Mouse (Mus musculus) gastrocnemius, postnatal 36 days (tissue): ENCODE results near the gene Rnf152. TPM values are rescaled to one million over a fixed set of nuclear protein-coding genes. Genes with fewer than 3 reads are reported as not detected.

ENCODE experiments used
- DNase-seq, 2 experiments: peaks; one replicate each; pipeline ENCODE4 v3.0.0; 2022
- intact Hi-C: fragments of 180-260 bp; cut with DNase I; formaldehyde crosslinking; loops from one replicate; pipeline ENCODE4 v1.15.1; 2025
- total RNA-seq, 2 experiments: library from RNA; stranded (reverse); gene quantifications; 2 replicates each; pipeline ENCODE4 v1.2.3; 2021

The Rnf152 gene
- total RNA-seq, 2 experiments from 2014 or later, result 0.41 to 0.49 TPM

DNA sequence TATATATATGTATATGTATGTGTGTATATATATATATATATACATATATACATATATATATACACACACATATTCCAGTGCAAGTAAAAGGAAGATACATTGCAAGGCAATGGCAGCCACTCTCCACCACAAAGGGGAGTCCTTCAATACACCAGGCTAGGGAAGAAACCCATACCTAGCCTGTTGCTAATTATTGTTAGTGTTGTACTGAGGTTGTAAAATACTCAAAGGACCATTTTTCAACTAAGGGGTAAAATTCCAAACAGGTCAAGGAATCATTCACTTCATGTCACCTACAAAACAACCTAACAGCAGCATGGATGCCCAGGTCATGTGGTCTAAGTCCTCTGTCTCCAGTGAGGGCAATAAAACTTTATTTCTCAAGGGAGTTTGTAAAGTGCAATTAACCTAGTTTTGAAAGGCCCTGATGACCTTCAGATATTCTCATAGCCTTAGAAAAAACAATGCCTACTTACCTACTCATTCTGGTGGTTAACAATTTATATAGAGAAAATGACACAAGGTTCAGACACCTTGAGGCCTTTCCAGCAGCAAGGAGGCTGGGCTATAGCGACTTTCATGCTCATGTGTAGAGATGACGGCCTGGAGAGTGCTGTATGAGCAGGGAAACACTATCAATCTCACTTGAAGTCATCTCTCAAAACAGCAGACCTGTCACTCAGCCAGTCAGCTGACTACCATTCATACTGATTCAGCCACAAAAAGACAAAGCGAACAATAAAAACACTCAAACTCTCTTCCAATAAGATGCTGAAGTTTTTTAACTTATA is 42.3 kb downstream of the Rnf152 start:
- intact Hi-C loops, result no loop called here
- DNase-seq, result no peak

GRCm38 (mm10) chr1:105312601-105312901 is 44.0 kb downstream of the Rnf152 start:
- no peak for DNase-seq
- intact Hi-C loops, result no loop called here

DNA sequence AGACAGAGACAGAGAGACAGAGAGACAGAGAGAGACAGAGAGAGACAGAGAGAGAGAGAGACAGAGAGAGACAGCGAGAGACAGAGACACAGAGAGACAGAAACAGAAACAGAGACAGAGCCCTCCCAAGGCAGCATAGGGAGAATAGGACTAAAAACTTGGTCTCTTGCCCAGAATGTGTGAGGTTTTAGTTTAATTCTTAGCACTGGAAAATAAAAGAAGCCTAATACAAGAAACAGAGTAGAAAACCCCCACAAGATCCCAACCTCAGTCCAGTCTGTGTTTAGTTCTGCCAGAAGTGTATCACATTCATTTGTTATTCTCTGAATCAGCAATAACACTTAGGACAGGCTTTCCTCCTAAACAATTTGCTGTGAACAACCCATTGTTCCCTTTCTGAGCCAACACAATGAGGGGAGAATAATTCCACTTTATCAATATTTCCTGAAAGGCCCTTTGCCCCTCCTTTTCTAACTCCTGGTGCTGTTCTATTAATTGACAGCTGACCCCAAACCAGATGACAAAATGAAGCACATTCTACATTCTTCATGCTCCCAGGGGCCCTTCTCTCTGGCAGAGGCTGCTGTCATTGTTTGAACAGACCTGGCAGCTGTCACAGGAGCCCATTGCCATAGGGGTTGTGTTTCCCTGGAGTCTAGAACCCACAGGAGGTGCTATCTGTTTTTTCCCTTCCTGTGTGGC is 44.5 kb downstream of the Rnf152 start:
- DNase-seq, result peak in 1 of 2 experiments; percentile 18
- intact Hi-C loops, result no loop called here

GRCm38 (mm10) chr1:105302164-105302563 is 54.3 kb downstream of the Rnf152 start:
- DNase-seq, result no peak
- intact Hi-C loops, result no loop called here

DNA sequence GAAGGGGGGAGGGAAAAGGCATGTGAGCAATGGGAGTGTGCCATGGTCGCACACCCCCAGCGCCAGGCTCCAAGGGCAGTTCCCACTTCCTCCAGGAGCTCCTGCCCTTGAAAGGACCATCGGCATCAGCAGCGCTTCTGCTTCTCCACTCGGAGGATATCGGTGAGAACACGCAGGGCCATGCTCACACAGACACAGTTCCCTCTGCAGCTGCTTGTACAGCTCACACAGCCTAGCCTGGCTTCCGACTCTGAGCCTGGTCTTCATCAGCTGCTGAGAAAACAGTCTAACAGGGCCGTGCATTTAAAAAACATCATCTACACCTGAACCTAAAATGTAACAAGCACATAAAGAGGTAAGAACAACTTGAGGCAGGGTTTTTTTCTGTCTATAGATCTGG is 54.7 kb downstream of the Rnf152 start:
- DNase-seq, result no peak
- intact Hi-C loops, result no loop called here

- intact Hi-C loops, result no loop called here
- DNase-seq, result no peak
These were observed 64.7 kb downstream of the Rnf152 start for GRCm38 (mm10) chr1:105291859-105292258.

DNA sequence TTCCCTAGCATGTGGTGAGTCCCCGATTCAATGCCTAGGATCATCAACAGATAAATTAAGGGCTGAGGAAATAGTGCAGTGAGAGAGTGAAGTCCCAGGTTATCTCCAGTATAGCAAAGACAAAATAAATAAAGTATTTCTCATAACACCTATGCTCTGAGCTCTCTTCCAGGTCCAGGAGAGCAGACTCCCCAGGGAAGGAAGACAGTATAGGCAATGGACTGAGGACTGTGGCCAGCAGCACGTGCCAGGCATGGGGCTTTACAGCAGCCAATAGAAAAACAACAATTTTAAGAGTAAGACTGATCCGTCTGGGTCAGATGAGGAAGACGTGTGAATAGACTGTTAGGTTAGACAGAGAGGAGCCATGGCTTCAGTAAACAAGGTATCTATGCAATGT is 69.0 kb downstream of the Rnf152 start:
- intact Hi-C loops, result no loop called here
- DNase-seq, result no peak

DNA sequence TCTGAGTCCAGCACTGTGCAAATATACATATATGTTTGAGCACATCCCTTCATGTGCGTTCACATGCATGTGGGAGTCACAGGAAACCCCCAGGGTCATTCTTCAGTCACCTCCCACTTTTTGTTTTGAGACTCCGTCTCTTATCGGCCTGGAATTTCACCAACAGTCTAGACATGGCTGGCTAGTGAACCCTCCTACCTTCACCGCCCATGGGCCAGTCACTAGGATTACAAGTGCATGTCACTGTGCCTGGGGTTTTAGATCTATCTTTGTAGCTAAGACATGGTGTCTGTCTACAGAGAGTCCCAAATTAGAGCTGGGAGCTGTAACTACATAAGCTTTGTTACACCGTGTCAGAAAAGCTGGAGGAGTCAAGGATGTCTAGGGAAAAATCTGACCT is 69.6 kb downstream of the Rnf152 start:
- intact Hi-C loops, result no loop called here
- no peak for DNase-seq

DNA sequence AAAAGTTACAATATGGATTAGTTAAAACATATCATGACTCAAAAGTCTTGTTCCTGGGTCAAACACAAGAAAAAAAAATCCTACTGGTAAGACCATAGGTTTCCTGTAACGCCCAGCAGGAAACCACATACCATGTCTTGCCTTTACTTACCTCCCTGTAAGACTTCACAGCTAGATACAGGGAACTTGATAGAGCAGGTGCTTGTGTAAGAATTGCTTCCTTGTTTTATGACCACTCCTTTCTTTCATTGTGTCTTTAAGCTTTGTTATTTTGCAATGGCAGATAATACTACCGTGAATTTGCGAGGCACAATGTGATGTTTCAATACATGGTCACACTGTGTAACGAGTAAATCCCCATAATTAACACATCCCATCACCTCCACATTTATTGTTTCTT is 71.5 kb downstream of the Rnf152 start:
- DNase-seq, result no peak
- intact Hi-C loops, result no loop called here

DNA sequence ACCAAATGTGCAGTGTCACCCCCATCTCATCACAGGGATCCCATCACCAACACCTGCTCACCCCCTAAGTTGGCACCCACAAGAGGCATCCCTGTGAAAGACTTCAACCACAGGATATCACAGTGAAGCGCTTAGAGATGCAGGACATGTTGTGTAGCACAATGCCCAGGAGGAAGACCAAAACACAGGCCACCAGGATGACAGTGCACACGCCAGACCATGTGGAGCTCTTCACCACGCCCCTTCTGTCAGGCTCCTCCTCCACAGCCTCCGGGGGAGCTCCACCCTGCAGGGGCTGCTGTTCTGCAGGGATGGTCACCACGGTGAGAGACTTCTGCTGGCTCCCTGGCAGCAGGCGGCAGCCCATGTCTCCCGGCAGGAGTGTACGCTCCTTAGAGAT is 72.4 kb downstream of the Rnf152 start:
- DNase-seq, result no peak
- intact Hi-C loops, result no loop called here

GRCm38 (mm10) chr1:105281277-105281676 is 75.2 kb downstream of the Rnf152 start:
- intact Hi-C loops, result no loop called here

DNA sequence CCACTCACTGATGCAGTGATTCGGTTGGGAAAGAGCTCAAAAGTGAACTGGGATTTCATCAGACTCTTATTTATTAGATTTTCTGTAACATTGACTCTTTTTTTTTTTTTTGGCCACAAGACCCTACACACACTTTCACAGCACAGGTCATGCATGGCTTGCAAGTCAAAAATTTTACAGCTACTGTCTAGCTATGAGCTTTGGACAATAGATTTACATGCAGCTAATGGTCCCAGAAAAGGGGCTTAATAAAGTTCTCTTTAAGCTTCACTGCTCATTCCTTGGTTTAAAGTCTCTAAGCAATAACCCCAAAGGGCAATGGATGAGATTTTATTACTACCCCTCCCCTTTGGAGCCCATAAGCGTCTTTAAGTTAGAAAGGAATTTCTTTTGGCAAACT is 76.3 kb downstream of the Rnf152 start:
- intact Hi-C loops, result no loop called here
- DNase-seq, result no peak

More at GRCm38 (mm10) chr1:105281277-105281676, 75.2 kb downstream of the Rnf152 start:
- DNase-seq, result no peak

DNA sequence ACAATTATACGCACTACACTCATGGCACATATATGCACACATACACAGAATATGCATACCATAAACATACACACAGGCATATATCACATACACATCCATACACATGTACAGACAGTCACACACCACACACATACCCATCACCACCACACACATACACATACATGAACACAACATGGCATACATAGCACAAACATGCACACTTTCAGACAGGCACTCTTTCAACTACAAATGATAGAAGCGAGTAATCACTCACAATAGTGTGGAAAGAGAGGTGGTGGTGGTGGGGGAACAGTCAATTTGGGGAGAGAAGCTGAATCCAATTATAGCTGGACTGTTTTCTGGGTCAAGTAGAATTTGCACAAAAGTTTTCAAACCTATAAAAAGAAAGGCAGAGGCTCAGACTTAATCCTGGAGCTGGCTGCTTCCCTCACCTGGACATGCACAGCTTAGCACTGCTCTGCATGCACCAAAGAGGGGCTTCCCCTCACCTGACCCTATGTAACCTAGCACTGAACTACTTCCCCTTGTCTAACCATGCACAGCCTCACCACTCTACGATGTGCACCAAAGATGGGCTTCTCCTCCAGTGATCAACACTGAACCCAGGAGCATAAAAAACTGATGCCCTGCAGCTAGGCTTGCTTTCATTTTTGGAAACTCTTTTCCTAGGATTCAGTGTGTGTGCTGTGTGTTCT is 81.9 kb downstream of the Rnf152 start:
- no peak for DNase-seq
- intact Hi-C loops, result no loop called here

GRCm38 (mm10) chr1:105271104-105271503 is 85.4 kb downstream of the Rnf152 start:
- intact Hi-C loops, result no loop called here

GRCm38 (mm10) chr1:105263283-105264033 is 93.1 kb downstream of the Rnf152 start:
- intact Hi-C loops, result no loop called here
- no peak for DNase-seq

More at GRCm38 (mm10) chr1:105271104-105271503, 85.4 kb downstream of the Rnf152 start:
- no peak for DNase-seq

DNA sequence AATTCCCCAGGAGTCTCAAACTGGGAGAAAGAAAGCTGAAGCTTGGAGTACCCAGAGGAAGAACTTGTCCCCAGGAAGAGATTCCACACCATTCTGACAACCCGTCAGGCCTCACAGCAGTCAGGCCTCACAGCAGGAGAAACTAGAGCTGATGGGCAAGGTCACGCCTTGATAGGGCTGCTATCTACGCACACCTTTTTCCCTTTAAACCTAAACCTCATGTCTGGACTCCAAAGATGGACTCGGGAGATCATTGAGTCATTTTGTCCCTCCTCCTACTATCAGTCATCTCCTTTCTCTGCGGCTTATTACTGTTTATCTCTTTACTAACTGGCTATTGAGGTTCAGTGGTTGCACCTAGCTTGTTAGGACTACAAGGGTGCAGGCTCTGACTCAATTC is 96.3 kb downstream of the Rnf152 start:
- intact Hi-C loops, result no loop called here
- no peak for DNase-seq

DNA sequence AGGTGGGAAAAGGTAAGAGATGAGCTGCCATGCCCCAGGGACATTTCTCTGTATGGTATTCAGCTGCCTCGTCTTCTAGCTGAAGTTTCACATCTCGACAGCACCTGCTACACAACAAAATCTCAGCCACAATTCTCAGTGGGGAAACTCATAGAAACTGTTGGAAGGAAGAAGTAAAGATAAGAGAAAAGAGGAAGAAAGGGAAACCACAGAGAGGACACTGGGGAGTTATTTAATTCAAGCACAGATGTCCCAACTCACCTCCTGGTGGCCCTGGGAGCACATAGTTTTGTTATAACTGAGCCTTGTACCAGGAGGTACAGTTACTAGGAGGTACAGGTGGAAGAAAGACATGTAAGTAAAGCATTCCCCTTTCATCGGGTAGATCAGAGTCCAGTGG is 99.3 kb downstream of the Rnf152 start:
- no peak for DNase-seq
- intact Hi-C loops, result no loop called here

- intact Hi-C loops, result no loop called here
- DNase-seq, result no peak
These were observed 107.3 kb downstream of the Rnf152 start for GRCm38 (mm10) chr1:105249190-105249589.

GRCm38 (mm10) chr1:105246651-105247050 is 109.9 kb downstream of the Rnf152 start:
- DNase-seq, result no peak
- intact Hi-C loops, result no loop called here

- intact Hi-C loops, result no loop called here
These were observed 110.4 kb downstream of the Rnf152 start for GRCm38 (mm10) chr1:105246075-105246574.

More at GRCm38 (mm10) chr1:105246075-105246574, 110.4 kb downstream of the Rnf152 start:
- DNase-seq, result no peak
